Mouse (Mus musculus) midbrain, postnatal 0 days (tissue): ENCODE data around the gene Slbp. TPM values are rescaled to one million over a fixed set of nuclear protein-coding genes. Genes with fewer than 3 reads are reported as not detected.

Experiments used
- ATAC-seq: fragments of 200-750 bp; cut with Nextera tagmentation; 2 replicates; pipeline ENCODE4 v1.8.0; 2017; ENCODE audit warnings: moderate number of reproducible peaks, mild to moderate bottlenecking, moderate TSS enrichment, moderate library complexity; ENCODE audit not compliant: low FRiP score
- DNase-seq: peaks from one replicate; pipeline ENCODE4 v3.0.0-alpha.2; 2015; ENCODE audit warnings: low spot score
- H3K27ac ChIP-seq: fragments of 300-500 bp; sonication (generic); 2 replicates; pipeline ENCODE4 v1.5.1; 2014; ENCODE audit warnings: low read depth, mild to moderate bottlenecking, low read length, mixed read lengths
- H3K27me3 ChIP-seq: fragments of 300-500 bp; sonication (generic); 2 replicates; pipeline ENCODE4 v1.6.1; 2014; ENCODE audit warnings: low read length, control low read depth, mixed read lengths; ENCODE audit not compliant: insufficient read depth
- H3K36me3 ChIP-seq: fragments of 300-500 bp; sonication (generic); 2 replicates; pipeline ENCODE4 v1.6.1; 2014; ENCODE audit warnings: low read length, control low read depth, mixed read lengths; ENCODE audit not compliant: insufficient read depth
- H3K4me1 ChIP-seq: fragments of 300-500 bp; sonication (generic); 2 replicates; pipeline ENCODE4 v1.6.1; 2014; ENCODE audit warnings: mild to moderate bottlenecking, control low read depth, antibody characterized with exemption, low read length, mixed read lengths; ENCODE audit not compliant: insufficient read depth
- H3K4me2 ChIP-seq: fragments of 300-500 bp; sonication (generic); 2 replicates; pipeline ENCODE4 v1.6.1; 2014; ENCODE audit warnings: low read depth, mild to moderate bottlenecking, low read length, mixed read lengths; ENCODE audit not compliant: poor library complexity, severe bottlenecking
- H3K4me3 ChIP-seq: fragments of 300-500 bp; sonication (generic); 2 replicates; pipeline ENCODE4 v1.5.1; 2014; ENCODE audit warnings: low read depth, mild to moderate bottlenecking, low read length, moderate library complexity
- H3K9ac ChIP-seq: fragments of 300-500 bp; sonication (generic); replicated peaks from 2 replicates; pipeline ENCODE4 v1.6.1; 2014; ENCODE audit warnings: mild to moderate bottlenecking, low read length, moderate library complexity, mixed read lengths; ENCODE audit not compliant: poor library complexity, severe bottlenecking
- H3K9me3 ChIP-seq: fragments of 300-500 bp; sonication (generic); 2 replicates; pipeline ENCODE4 v1.6.1; 2016; ENCODE audit warnings: low read length, control low read depth
- CTCF ChIP-seq: IDR thresholded peaks from 2 replicates; pipeline ENCODE4 v1.5.1; 2016; ENCODE audit warnings: antibody characterized with exemption, mild to moderate bottlenecking
- WGBS: fragments of 180-500 bp; shearing (Covaris S2); extraction: QIAGEN DNeasy Blood & Tissue Kit; methylation state at CpG from one replicate; pipeline ENCODE4 v1.1.7; 2014; 5-methylcytosine and 5-hydroxymethylcytosine counted together
- polyA plus RNA-seq: library from polyadenylated mRNA; unstranded; fragments of >200 nt; fragmentation: Nextera tagmentation; extraction: Ambion mirVana; gene quantifications from 2 replicates; pipeline ENCODE4 v1.2.1, GENCODE M21; 2015
- total RNA-seq: library from RNA; depleted of rRNA; stranded (reverse); fragments of >200 nt; gene quantifications from 2 replicates; pipeline ENCODE4 v1.2.3, GENCODE M21; 2014

Slbp gene
- total and polyA plus RNA-seq, 2 experiments from 2014 or later, result 99.5 to 126 TPM

- TF ChIP-seq CTCF, result no peak
- WGBS, result 4% methylated on average over 9 of the region's 9 CpGs
- Histone ChIP-seq H3K4me1 (peaks cover 5% of the 10 kb centered on the region; the same call in 1 of the 2 replicates), H3K27me3 (no peaks in the 10 kb centered on the region), H3K27ac (peak overlapping the region; percentile 69), H3K4me2 (peak overlapping the region; percentile 91), H3K9me3 (no peaks in the 10 kb centered on the region), H3K9ac (peak overlapping the region; percentile 74), H3K4me3 (peak overlapping the region; percentile 81), H3K36me3 (no peaks in the 10 kb centered on the region)
- ATAC-seq (peak; percentile 15; the same call in 1 of the 2 replicates), DNase-seq (no peak)
These were observed 22.3 kb downstream of the Slbp start for GRCm38 (mm10) chr5:33630061-33630460.

DNA sequence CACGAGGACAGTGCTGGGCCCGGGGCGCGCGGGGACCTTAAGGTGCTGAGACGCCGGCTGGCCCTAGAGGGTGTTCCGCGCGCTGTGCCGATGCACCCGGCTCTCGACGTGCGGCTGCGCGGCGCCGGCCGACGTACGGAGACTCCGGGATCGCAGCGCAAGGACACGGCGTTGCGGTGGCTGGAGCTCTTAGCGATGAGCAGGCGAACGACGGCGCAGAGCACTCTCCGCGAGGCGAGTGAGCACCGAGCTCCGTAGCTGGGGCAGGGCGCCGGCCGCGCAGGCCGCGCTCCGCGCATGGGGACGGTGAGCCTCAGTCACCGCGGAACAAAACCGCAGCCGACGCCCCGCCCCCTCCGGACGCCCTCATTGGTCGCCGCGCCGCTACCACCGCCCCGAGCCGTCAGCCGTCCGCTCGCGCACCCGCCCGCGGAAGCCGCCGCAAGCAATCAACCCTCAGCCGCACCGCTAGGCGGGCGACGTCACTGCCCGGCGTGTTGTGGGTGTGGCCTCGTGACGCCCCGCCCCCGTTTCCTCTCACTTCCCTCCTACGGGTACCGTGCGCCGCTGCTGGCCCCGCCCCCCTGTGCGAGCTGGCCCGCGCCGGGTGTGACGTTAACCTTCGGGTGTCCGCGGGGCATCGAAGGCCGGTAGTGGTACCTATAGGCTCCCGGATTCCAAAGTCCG lies 22.9 kb downstream of the Slbp start, which contains the start of the genes Fam53a and Gm9903:
Gene Fam53a, minus strand, starts transcription at position 335 of the 687 bp plus-strand sequence.
Gene Gm9903, plus strand, starts transcription at position 625 of the 687 bp plus-strand sequence.
- H3K4me3 ChIP-seq, result peak within 1 kb of the TSS; percentile 81
- H3K4me1 ChIP-seq, result peaks cover 5% of the 10 kb centered on the region; the same call in 1 of the 2 replicates
- ATAC-seq (peak; percentile 94), DNase-seq (peak; percentile 96)
- H3K36me3 ChIP-seq, result no peaks in the 10 kb centered on the region
- H3K27me3 ChIP-seq, result no peaks in the 10 kb centered on the region
- peak within 1 kb of the TSS; percentile 91 for H3K4me2 ChIP-seq
- TF ChIP-seq CTCF, result peak; percentile 43
- peak within 1 kb of the TSS; percentile 71 for H3K27ac ChIP-seq
- H3K9me3 ChIP-seq, result no peaks in the 10 kb centered on the region
- under 1% methylated on average over 85 of the region's 99 CpGs for WGBS
- peak within 1 kb of the TSS; percentile 74 for H3K9ac ChIP-seq

GRCm38 (mm10) chr5:33628820-33629300 lies 23.5 kb downstream of the Slbp start:
- no peaks in the 10 kb centered on the region for H3K36me3 ChIP-seq
- peak overlapping the region; percentile 81 for H3K4me3 ChIP-seq
- no peak for DNase-seq
- no peaks in the 10 kb centered on the region for H3K27me3 ChIP-seq
- peak overlapping the region; percentile 91 for H3K4me2 ChIP-seq
- H3K9me3 ChIP-seq, result no peaks in the 10 kb centered on the region
- WGBS, result under 1% methylated on average over 24 of the region's 24 CpGs
- peak overlapping the region; percentile 71 for H3K27ac ChIP-seq
- peaks cover 5% of the 10 kb centered on the region; the same call in 1 of the 2 replicates for H3K4me1 ChIP-seq
- no peak for TF ChIP-seq CTCF
- ATAC-seq, result no peak
- peak overlapping the region; percentile 74 for H3K9ac ChIP-seq

DNA sequence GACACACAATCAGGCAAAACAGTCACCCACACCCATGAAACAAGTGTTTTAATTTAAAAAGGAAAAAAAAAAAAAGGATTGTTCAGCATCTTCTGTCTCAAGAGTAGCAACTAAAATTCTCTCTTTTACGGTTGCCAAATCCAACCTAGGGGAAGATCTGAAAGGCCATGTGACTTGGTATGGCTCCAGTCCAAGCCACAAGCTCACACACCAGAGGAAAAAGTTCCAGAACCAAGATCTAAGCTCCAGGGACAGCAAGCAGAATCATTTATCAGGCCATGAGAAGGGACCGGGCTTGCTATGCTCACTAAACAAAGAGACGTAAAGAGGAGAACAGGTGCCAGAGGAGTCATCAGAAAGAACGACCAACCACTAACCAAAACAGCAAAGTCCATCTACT lies 24.4 kb downstream of the Slbp start:
- peak overlapping the region; percentile 91; the same call in 1 of the 2 replicates for H3K4me2 ChIP-seq
- no peaks in the 10 kb centered on the region for H3K27me3 ChIP-seq
- no peak overlapping the region for H3K27ac ChIP-seq
- peaks cover 5% of the 10 kb centered on the region; the same call in 1 of the 2 replicates for H3K4me1 ChIP-seq
- H3K9ac ChIP-seq, result no peak overlapping the region
- H3K4me3 ChIP-seq, result no peak overlapping the region
- WGBS, result 56% methylated on average over 4 of the region's 4 CpGs
- no peak for TF ChIP-seq CTCF
- H3K36me3 ChIP-seq, result no peaks in the 10 kb centered on the region
- ATAC-seq, result no peak
- H3K9me3 ChIP-seq, result no peaks in the 10 kb centered on the region
- DNase-seq, result no peak

DNA sequence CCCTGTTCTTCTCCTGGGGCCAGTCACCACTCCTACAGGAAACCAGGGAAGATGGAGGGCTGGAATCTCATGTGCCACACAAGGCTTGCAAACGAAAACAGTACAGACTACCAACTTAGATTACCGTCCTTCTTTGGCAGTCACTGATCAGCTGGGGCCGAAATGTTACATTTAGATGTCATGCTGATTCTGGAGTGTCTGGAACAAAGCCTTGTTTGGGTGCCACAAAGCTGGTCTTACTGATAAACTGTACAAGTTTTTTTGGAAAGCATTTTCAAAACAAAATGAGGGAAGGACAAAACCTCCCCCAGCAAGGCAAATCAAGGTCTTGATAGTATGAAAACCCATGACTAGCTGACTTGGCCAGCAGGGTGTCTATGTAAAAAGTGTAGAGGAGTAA lies 28.6 kb downstream of the Slbp start:
- WGBS, result 67% methylated on average over 3 of the region's 3 CpGs
- H3K27me3 ChIP-seq, result no peaks in the 10 kb centered on the region
- H3K27ac ChIP-seq, result no peak overlapping the region
- TF ChIP-seq CTCF, result no peak
- no peak overlapping the region for H3K9ac ChIP-seq
- no peaks in the 10 kb centered on the region for H3K36me3 ChIP-seq
- ATAC-seq (no peak), DNase-seq (no peak)
- no peak overlapping the region for H3K4me2 ChIP-seq
- H3K9me3 ChIP-seq, result no peaks in the 10 kb centered on the region
- H3K4me1 ChIP-seq, result peaks cover 5% of the 10 kb centered on the region; the same call in 1 of the 2 replicates
- H3K4me3 ChIP-seq, result no peak overlapping the region

GRCm38 (mm10) chr5:33622671-33623070 lies 29.7 kb downstream of the Slbp start:
- ATAC-seq, result no peak
- Histone ChIP-seq H3K36me3 (no peaks in the 10 kb centered on the region), H3K9ac (no peak overlapping the region), H3K4me1 (peaks cover under 1% of the 10 kb centered on the region; the same call in 1 of the 2 replicates), H3K9me3 (no peaks in the 10 kb centered on the region), H3K27me3 (no peaks in the 10 kb centered on the region), H3K4me3 (no peak overlapping the region), H3K27ac (no peak overlapping the region), H3K4me2 (no peak overlapping the region)
- 85% methylated on average over 2 of the region's 2 CpGs for WGBS
- no peak for DNase-seq
- no peak for TF ChIP-seq CTCF
